Mouse (Mus musculus) thymus, adult 2 months (tissue): ENCODE data around the gene Arpc4.

Experiments used
- CTCF ChIP-seq: fragments of 200-500 bp; IDR thresholded peaks from 2 replicates; pipeline ENCODE4 v1.5.1; 2012; ENCODE audit warnings: mild to moderate bottlenecking, control low read depth, low read length, moderate library complexity, borderline replicate concordance; ENCODE audit not compliant: control insufficient read depth, poor library complexity, insufficient read depth; ENCODE audit errors: extremely low read depth
- POLR2A ChIP-seq: fragments of 200-500 bp; IDR thresholded peaks from 2 replicates; pipeline ENCODE4 v1.6.1; 2012; ENCODE audit warnings: mild to moderate bottlenecking, low read length, control low read depth, moderate library complexity; ENCODE audit not compliant: control insufficient read depth, poor library complexity, insufficient read depth; ENCODE audit errors: extremely low read depth

DNA sequence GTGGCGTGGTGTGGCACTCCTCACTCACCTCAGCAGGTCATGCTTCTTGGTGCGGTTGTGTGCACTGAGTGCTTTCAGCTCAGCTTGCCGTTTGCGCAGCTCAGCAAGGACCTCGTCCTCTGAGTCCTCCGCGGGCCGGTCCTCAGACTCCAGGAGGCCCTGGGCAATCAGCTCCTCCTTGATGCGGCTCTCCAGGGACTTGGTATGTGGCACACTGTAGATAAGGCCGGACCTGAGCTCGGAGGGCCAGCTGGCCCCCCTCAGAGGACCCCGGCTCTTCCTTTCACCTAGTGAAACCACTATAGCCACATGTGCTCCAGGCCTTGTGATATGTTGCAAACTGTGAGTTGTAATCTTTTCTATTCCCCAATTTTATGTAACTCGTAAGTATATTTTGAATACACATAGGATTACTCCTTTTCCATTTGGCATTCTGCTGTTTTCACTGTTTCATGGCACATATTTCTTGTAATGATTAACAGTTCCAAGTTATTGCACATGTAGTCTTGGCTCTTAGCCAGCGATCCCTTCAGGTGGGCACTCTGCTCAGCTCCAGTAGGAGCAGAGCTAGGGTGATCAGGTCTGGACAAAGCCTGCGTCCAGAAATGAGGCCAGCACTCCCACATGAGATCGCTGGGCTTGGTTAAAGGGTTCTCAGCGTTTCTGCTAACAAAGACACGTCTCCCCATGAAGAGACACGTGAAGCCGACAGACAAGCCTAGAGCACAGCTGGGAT lies 7.6 kb upstream of the Arpc4 start:
- no peak for TF ChIP-seq CTCF
- no peak for TF ChIP-seq POLR2A
